10 mouse cellular contexts compared by ENCODE assay signal in genomic region chr13:69542571-69543352, GRCm38 (mm10). TPM values are rescaled to one million over a fixed set of nuclear protein-coding genes. Genes with fewer than 3 reads are reported as not detected.
DNase-seq lines count a peak whose midpoint lies in the region; ATAC-seq and TF ChIP-seq lines count a peak whose summit lies in the region.
"Had no signal": no experiment of that assay in that cellular context is flagged by ENCODE, and none has a peak within 500 bp of the region (broad histone marks: within the 10 kb centered on the region; RNA-seq: fewer than 3 reads in every experiment).

No protein-coding gene starts in this region.

- no peaks in the 10 kb centered on the region for H3K36me3 ChIP-seq in heart, embryonic 14.5 days (ENCODE audit: control insufficient read depth, insufficient read depth, low read length)
- no peaks in the 10 kb centered on the region for H3K36me3 ChIP-seq in small intestine, adult 2 months (ENCODE audit: control insufficient read depth, insufficient read depth, low read length)
- H3K36me3 ChIP-seq: liver, embryonic 13.5 days had no signal

- no peak for TF ChIP-seq CTCF in left cerebral cortex, adult 2 months (IDR thresholded peaks at IDR 0.05)
- TF ChIP-seq CTCF in small intestine, adult 2 months (IDR thresholded peaks at IDR 0.05; ENCODE audit: extremely low read depth, insufficient read length, insufficient replicate concordance, low read depth, low read length), result no peak

- ATAC-seq in heart, embryonic 14.5 days (ENCODE audit: insufficient number of reproducible peaks, insufficient read depth, low FRiP score, low read depth), result peak; percentile 66

- H3K9ac ChIP-seq in heart, embryonic 14.5 days (ENCODE audit: low read length), result peak overlapping the region; percentile 57

- H3K9me3 ChIP-seq in heart, embryonic 14.5 days (ENCODE audit: control insufficient read depth, low read length), result no peaks in the 10 kb centered on the region
- H3K9me3 ChIP-seq: liver, embryonic 13.5 days had no signal

- H3K27me3 ChIP-seq in heart, embryonic 14.5 days (ENCODE audit: control insufficient read depth, insufficient read depth, low read length), result no peaks in the 10 kb centered on the region
- no peaks in the 10 kb centered on the region for H3K27me3 ChIP-seq in small intestine, adult 2 months (ENCODE audit: control insufficient read depth, insufficient read depth, low read length)

- no peak overlapping the region for H3K4me3 ChIP-seq in left cerebral cortex, adult 2 months
- H3K4me3 ChIP-seq in heart, embryonic 14.5 days (ENCODE audit: control insufficient read depth in 1 of 2, insufficient read depth in 1 of 2, low read depth in 1 of 2, low read length in 2 of 2), result peak overlapping the region in 1 of 2 experiments; percentile 17; a peak in 2 of 4 replicates
- no peak overlapping the region for H3K4me3 ChIP-seq in small intestine, adult 2 months (ENCODE audit: low read depth, low read length)

- 35% methylated on average over 17 of the region's 17 CpGs for WGBS in heart, embryonic 14.5 days
- WGBS in small intestine, adult 2 months, result 68% methylated on average over 17 of the region's 17 CpGs

- no peak for DNase-seq in left cerebral cortex, adult 2 months (ENCODE audit: extremely low spot score in 1 of 2, low spot score in 2 of 2)
- DNase-seq in left cerebral cortex, postnatal 14 days (ENCODE audit: low spot score in 2 of 2), result no peak
- peak; percentile 76 for DNase-seq in gastrocnemius, adult 18-20 months (ENCODE audit: low spot score)
- no peak for DNase-seq in right cerebral cortex, postnatal 10 days (ENCODE audit: low spot score in 2 of 2)
- DNase-seq in layer of hippocampus, adult 9-11 months, result no peak
- DNase-seq: liver, embryonic 13.5 days; thymus, adult 2 months had no signal

- H3K4me1 ChIP-seq in heart, embryonic 14.5 days (ENCODE audit: control insufficient read depth in 2 of 2, insufficient read depth in 2 of 2, low read length in 2 of 2), result peaks cover 40 to 67% of the 10 kb centered on the region in 2 experiments
- H3K4me1 ChIP-seq in small intestine, adult 2 months (ENCODE audit: control insufficient read depth, insufficient read depth, insufficient read length, low read length), result peaks cover 11% of the 10 kb centered on the region; the same call in 1 of the 2 replicates

- no peak for TF ChIP-seq POLR2A in small intestine, adult 2 months (IDR thresholded peaks at IDR 0.05; ENCODE audit: low read depth, low read length)

- peak overlapping the region; percentile 62 for H3K4me2 ChIP-seq in heart, embryonic 14.5 days (ENCODE audit: low read length)

- H3K27ac ChIP-seq in left cerebral cortex, adult 2 months, result peak overlapping the region; percentile 57; the same call in 1 of the 2 replicates
- peak overlapping the region; percentile 94 to 96 for H3K27ac ChIP-seq in heart, embryonic 14.5 days (replicated peaks in 1 of 2; ENCODE audit: control insufficient read depth in 1 of 2, insufficient read depth in 1 of 2, low read depth in 2 of 2, low read length in 2 of 2)
- H3K27ac ChIP-seq in small intestine, adult 2 months (ENCODE audit: insufficient read depth, low read depth, low read length), result peak overlapping the region; percentile 58
- H3K27ac ChIP-seq: kidney, postnatal 0 days; liver, embryonic 13.5 days had no signal

- intact Hi-C loops in left cerebral cortex, adult 2 months (cut with DNase I), result no loop called here
- intact Hi-C loops in left cerebral cortex, postnatal 14 days (cut with DNase I), result no loop called here

RNA-seq across cellular contexts. Expression of gene Tent4a, which starts 8.3 kb away (rescaled TPM):
- total RNA-seq in left cerebral cortex, adult 2 months (2021), result 10 to 100 TPM; 46.5 to 48.2 TPM
- total RNA-seq in left cerebral cortex, postnatal 14 days (2021), result 10 to 100 TPM; 36.8 to 37.4 TPM
- total RNA-seq in gastrocnemius, adult 18-20 months (2021), result 1 to 10 TPM; 5.6 to 6.3 TPM
- 5.5 and 5.6 TPM in 2 replicates for polyA plus RNA-seq in heart, embryonic 14.5 days (2014; fragmentation: Nextera tagmentation; extraction: Ambion mirVana)
- 5.3 and 9.4 TPM in 2 replicates for polyA plus RNA-seq in small intestine, adult 2 months (2012; rRNA removed)

RNA-seq across cellular contexts. Expression of gene Nsun2, which starts 9.2 kb away (rescaled TPM):
- 10 to 100 TPM; 83.2 to 93.0 TPM for total RNA-seq in left cerebral cortex, adult 2 months (2021)
- total RNA-seq in left cerebral cortex, postnatal 14 days (2021), result 10 to 100 TPM; 64.2 to 68.9 TPM
- 10 to 100 TPM; 42.4 to 46.5 TPM for total RNA-seq in gastrocnemius, adult 18-20 months (2021)
- polyA plus RNA-seq in heart, embryonic 14.5 days (2014; fragmentation: Nextera tagmentation; extraction: Ambion mirVana), result 61.3 and 64.2 TPM in 2 replicates
- polyA plus RNA-seq in small intestine, adult 2 months (2012; rRNA removed), result 21.4 and 26.6 TPM in 2 replicates

Comparison
In these comparisons a context has a peak if more than half of its experiments do, and no peak if none do; other contexts are left out.
1. RNA of gene Tent4a, which starts 8.3 kb away (total RNA-seq): 46.5 to 48.2 TPM in left cerebral cortex, adult 2 months and 36.8 to 37.4 TPM in left cerebral cortex, postnatal 14 days; 5.6 to 6.3 TPM in gastrocnemius, adult 18-20 months; every median in the first group is over 4 times any median in the second.
2. Peak in every context shown above with its lines, with median percentiles within 50 percentile points of each other: H3K27ac ChIP-seq.